Mouse (Mus musculus): ENCODE measurements around the gene Hpcal4. TPM values are rescaled to one million over a fixed set of nuclear protein-coding genes. Genes with fewer than 3 reads are reported as not detected.

Gene Hpcal4
- total RNA-seq, 2 experiments from 2014 or later, result not detected

DNA sequence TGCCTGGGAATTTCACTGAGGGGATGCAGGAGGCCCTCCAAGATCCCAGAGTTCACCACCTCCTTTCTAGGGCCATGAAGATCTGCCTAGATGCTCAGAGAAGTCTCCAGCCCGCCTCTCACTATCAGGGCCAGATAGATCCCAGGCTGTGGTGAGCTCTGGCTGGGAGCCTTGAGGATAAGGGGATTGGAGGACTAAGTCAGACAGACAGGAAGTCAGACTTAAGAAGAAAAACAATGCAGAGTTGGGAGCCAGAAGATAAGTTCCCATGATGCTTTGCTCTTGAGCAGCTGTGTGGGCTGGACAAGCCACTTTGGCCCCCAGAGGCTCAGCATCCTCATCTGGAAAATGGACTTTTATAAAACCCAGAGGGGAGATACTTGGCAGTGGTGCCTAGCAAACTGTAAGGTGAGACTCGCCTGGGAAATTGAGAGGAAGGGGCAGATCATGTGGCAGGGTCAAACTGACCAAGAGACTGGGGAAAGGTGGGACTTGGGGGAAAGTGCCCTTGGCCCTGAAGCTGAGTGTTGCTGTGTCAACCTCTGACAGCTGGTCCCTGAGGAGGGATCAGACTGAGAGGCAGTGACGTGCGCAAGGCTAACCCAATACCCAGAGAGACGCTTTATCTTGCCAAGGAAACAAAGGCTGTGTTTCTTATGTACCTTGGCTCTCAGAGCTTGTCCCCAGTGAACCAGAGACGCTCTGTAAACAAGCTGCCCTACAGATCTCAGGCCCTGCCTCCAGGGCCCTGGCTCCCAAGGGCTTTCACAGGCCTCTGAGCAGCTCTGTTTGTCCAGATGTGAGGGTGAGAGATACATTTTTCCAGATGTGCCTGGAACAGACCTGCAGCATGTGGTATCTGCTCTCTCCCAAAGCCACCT lies 54.6 kb downstream of the Hpcal4 start:
- ATAC-seq (ENCODE audit: poor library complexity, severe bottlenecking), result no peak

DNA sequence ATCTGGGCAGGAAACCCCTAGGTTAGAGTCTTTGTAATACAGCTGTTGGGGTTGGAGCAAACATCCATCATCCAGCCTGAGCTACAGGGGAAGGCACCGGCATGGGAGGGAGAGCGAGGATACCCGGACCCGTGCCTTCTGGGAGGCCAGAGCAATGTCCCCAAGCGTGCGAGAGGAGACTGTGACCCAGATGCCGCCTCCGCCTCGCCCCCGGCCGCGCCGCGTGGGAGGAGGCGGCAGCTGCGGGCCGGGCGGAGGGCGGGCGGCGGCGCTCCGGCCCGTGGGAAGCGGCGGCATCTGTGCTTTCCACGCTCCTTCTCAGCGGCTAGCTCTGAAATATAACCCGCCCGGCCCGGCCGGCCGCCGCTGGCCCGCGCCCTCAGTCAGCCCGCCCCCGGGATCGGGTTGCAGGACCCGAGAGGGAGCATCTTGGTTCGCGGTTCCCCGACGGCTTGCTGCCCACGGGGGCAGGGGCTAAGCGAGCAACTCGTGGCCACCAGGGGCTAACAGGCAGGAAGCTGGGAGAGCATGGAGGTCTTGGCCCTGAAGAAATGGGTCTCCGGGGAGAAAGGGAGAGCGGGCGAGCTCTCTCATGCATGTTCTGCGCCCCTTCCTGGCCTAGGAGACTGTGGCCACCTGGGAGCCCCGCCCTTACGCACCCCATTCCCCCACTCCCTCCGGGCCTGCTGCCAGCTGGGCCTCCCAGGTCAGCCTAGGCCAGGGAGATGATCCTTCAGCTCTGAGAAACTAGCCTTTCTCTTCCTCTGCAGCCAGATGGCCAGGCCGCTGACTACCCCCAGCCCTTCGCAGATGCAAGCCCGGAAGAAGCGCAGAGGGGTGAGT lies 56.6 kb downstream of the Hpcal4 start:
- ATAC-seq (ENCODE audit: poor library complexity, severe bottlenecking), result no peak

Other genes with a start within 250 kb of the Hpcal4 start
- gene Mfsd2a, start 222.0 kb upstream of the Hpcal4 start, total RNA-seq (2015), result 0.14 TPM in 1 of 2 replicates, not detected in the other
- gene Mfsd2a, start 222.0 kb upstream of the Hpcal4 start, total RNA-seq (2017), result 0.15 and 0.16 TPM in 2 replicates
- 2.6 and 4.0 TPM in 2 replicates for gene Mycl, start 187.6 kb upstream of the Hpcal4 start, total RNA-seq (2015)
- gene Mycl, start 187.6 kb upstream of the Hpcal4 start, total RNA-seq (2017), result 0.81 and 3.3 TPM in 2 replicates
- 10.7 and 16.5 TPM in 2 replicates for gene Trit1, start 166.6 kb upstream of the Hpcal4 start, total RNA-seq (2015)
- gene Trit1, start 166.6 kb upstream of the Hpcal4 start, total RNA-seq (2017), result 21.0 and 22.3 TPM in 2 replicates
- gene Bmp8b, start 78.1 kb upstream of the Hpcal4 start, total RNA-seq (2015), result not detected in 2 replicates
- not detected in 2 replicates for gene Bmp8b, start 78.1 kb upstream of the Hpcal4 start, total RNA-seq (2017)
- gene Oxct2b, start 67.0 kb upstream of the Hpcal4 start, total RNA-seq (2015), result not detected in 2 replicates
- 0.12 TPM in 1 of 2 replicates, not detected in the other for gene Oxct2b, start 67.0 kb upstream of the Hpcal4 start, total RNA-seq (2017)
- gene Ppie, start 43.3 kb upstream of the Hpcal4 start, total RNA-seq (2015), result 20.0 and 21.0 TPM in 2 replicates
- 27.3 and 29.8 TPM in 2 replicates for gene Ppie, start 43.3 kb upstream of the Hpcal4 start, total RNA-seq (2017)
- gene Nt5c1a, start 18.3 kb downstream of the Hpcal4 start, total RNA-seq (2015), result not detected in 2 replicates
- not detected in 2 replicates for gene Nt5c1a, start 18.3 kb downstream of the Hpcal4 start, total RNA-seq (2017)
- gene Heyl, start 50.3 kb downstream of the Hpcal4 start, total RNA-seq (2015), result not detected in 2 replicates
- gene Heyl, start 50.3 kb downstream of the Hpcal4 start, total RNA-seq (2017), result not detected in 2 replicates
- gene Pabpc4, start 79.1 kb downstream of the Hpcal4 start, total RNA-seq (2015), result 29.1 and 32.3 TPM in 2 replicates
- 30.1 and 34.8 TPM in 2 replicates for gene Pabpc4, start 79.1 kb downstream of the Hpcal4 start, total RNA-seq (2017)
- not detected in 2 replicates for gene Oxct2a, start 140.4 kb downstream of the Hpcal4 start, total RNA-seq (2015)
- not detected in 2 replicates for gene Oxct2a, start 140.4 kb downstream of the Hpcal4 start, total RNA-seq (2017)
- not detected in 2 replicates for gene Bmp8a, start 160.0 kb downstream of the Hpcal4 start, total RNA-seq (2015)
- gene Bmp8a, start 160.0 kb downstream of the Hpcal4 start, total RNA-seq (2017), result not detected in 2 replicates